ENCODE assay signal across 8 mouse cellular contexts in genomic region chrX:38189552-38190457, GRCm38 (mm10). TPM values are rescaled to one million over a fixed set of nuclear protein-coding genes. Genes with fewer than 3 reads are reported as not detected.
DNase-seq lines count a peak whose midpoint lies in the region; ATAC-seq and TF ChIP-seq lines count a peak whose summit lies in the region.

TSS of gene Zbtb33 (plus strand) at chrX:38189793.

- TF ChIP-seq CTCF in ES-Bruce4 (IDR thresholded peaks at IDR 0.05; ENCODE audit: low read depth, low read length): peak; percentile 45
- peak; percentile 70 for TF ChIP-seq CTCF in heart, postnatal 0 days (IDR thresholded peaks at IDR 0.05; ENCODE audit: low read depth)

- peak within 1 kb of the TSS; percentile 59 for H3K4me2 ChIP-seq in forebrain, embryonic 12.5 days
- H3K4me2 ChIP-seq in heart, postnatal 0 days (ENCODE audit: low read depth, low read length): peak within 1 kb of the TSS; percentile 69
- H3K4me2 ChIP-seq in liver, embryonic 15.5 days: peak within 1 kb of the TSS; percentile 67
- H3K4me2 ChIP-seq in neural tube, embryonic 11.5 days (ENCODE audit: low read depth): peak within 1 kb of the TSS; percentile 54
- peak within 1 kb of the TSS; percentile 62 for H3K4me2 ChIP-seq in stomach, embryonic 16.5 days (ENCODE audit: low read depth, low read length)

- H3K9ac ChIP-seq in ES-Bruce4 (ENCODE audit: low read depth, poor library complexity, severe bottlenecking): peak within 1 kb of the TSS; percentile 95
- H3K9ac ChIP-seq in forebrain, embryonic 12.5 days: peak within 1 kb of the TSS; percentile 78
- peak within 1 kb of the TSS; percentile 83 for H3K9ac ChIP-seq in heart, postnatal 0 days (replicated peaks; ENCODE audit: low read depth, low read length)
- H3K9ac ChIP-seq in liver, embryonic 15.5 days: peak within 1 kb of the TSS; percentile 71
- H3K9ac ChIP-seq in neural tube, embryonic 11.5 days (ENCODE audit: low read length): peak within 1 kb of the TSS; percentile 80
- H3K9ac ChIP-seq in stomach, embryonic 16.5 days (ENCODE audit: low read length): peak within 1 kb of the TSS; percentile 84

- no peak for TF ChIP-seq POLR2A in ES-Bruce4 (IDR thresholded peaks at IDR 0.05; ENCODE audit: insufficient read depth, low read length)

- no peak within 1 kb of the TSS for H3K27ac ChIP-seq in ES-Bruce4 (ENCODE audit: insufficient read depth, low read length)
- H3K27ac ChIP-seq in forebrain, embryonic 12.5 days: peak within 1 kb of the TSS; percentile 77
- peak within 1 kb of the TSS; percentile 94 for H3K27ac ChIP-seq in heart, postnatal 0 days (ENCODE audit: low read depth)
- H3K27ac ChIP-seq in liver, embryonic 15.5 days (replicated peaks): peak within 1 kb of the TSS; percentile 76
- peak within 1 kb of the TSS; percentile 75 for H3K27ac ChIP-seq in neural tube, embryonic 11.5 days (ENCODE audit: low read depth, low read length)
- peak within 1 kb of the TSS; percentile 87 for H3K27ac ChIP-seq in stomach, embryonic 16.5 days (ENCODE audit: low read length)

- H3K4me3 ChIP-seq in ES-Bruce4 (ENCODE audit: low read depth, low read length): peak within 1 kb of the TSS; percentile 86
- peak within 1 kb of the TSS; percentile 61 for H3K4me3 ChIP-seq in forebrain, embryonic 12.5 days (replicated peaks)
- peak within 1 kb of the TSS; percentile 78 for H3K4me3 ChIP-seq in heart, postnatal 0 days (ENCODE audit: low read depth, low read length)
- peak within 1 kb of the TSS; percentile 72 for H3K4me3 ChIP-seq in liver, embryonic 15.5 days (replicated peaks)
- H3K4me3 ChIP-seq in neural tube, embryonic 11.5 days (ENCODE audit: low read depth, low read length): peak within 1 kb of the TSS; percentile 55
- H3K4me3 ChIP-seq in stomach, embryonic 16.5 days (replicated peaks; ENCODE audit: low read length): peak within 1 kb of the TSS; percentile 63

- TF ChIP-seq EP300 in ES-Bruce4 (IDR thresholded peaks at IDR 0.05; ENCODE audit: insufficient read depth, low read depth, low read length): no peak
- no peak for TF ChIP-seq EP300 in heart, postnatal 0 days (IDR thresholded peaks at IDR 0.05; ENCODE audit: low read depth)

- WGBS in forebrain, embryonic 12.5 days: 14% methylated on average over 56 of the region's 72 CpGs
- WGBS in heart, postnatal 0 days: 19% methylated on average over 66 of the region's 72 CpGs
- WGBS in liver, embryonic 15.5 days (ENCODE audit: insufficient replicate concordance): 17% methylated on average over 71 of the region's 72 CpGs
- 17% methylated on average over 56 of the region's 72 CpGs for WGBS in neural tube, embryonic 11.5 days
- WGBS in stomach, embryonic 16.5 days: 15% methylated on average over 71 of the region's 72 CpGs

- H3K36me3 ChIP-seq in ES-Bruce4 (ENCODE audit: control insufficient read depth, insufficient read depth, low read length, poor library complexity, severe bottlenecking): no peaks in the 10 kb centered on the region; the same call in 1 of the 2 replicates
- H3K36me3 ChIP-seq in forebrain, embryonic 12.5 days (replicated peaks): peaks cover 8% of the 10 kb centered on the region
- H3K36me3 ChIP-seq in heart, postnatal 0 days (replicated peaks; ENCODE audit: control insufficient read depth, insufficient read depth, low read length): no peaks in the 10 kb centered on the region; the same call in 1 of the 2 replicates
- H3K36me3 ChIP-seq in liver, embryonic 15.5 days (replicated peaks): 0 out of 2 replicates have a peak, but pooled peaks cover 5% of the 10 kb centered on the region
- H3K36me3 ChIP-seq in neural tube, embryonic 11.5 days (ENCODE audit: control insufficient read depth, insufficient read depth, low read length): no peaks in the 10 kb centered on the region
- H3K36me3 ChIP-seq in stomach, embryonic 16.5 days (ENCODE audit: control insufficient read depth, insufficient read depth, low read length): no peaks in the 10 kb centered on the region

- peaks cover 2% of the 10 kb centered on the region for H3K4me1 ChIP-seq in ES-Bruce4 (ENCODE audit: control insufficient read depth, insufficient read depth, low read length)
- H3K4me1 ChIP-seq in forebrain, embryonic 12.5 days: peaks cover 5% of the 10 kb centered on the region; the same call in 1 of the 2 replicates
- no peaks in the 10 kb centered on the region for H3K4me1 ChIP-seq in heart, postnatal 0 days (ENCODE audit: control insufficient read depth, insufficient read depth)
- H3K4me1 ChIP-seq in liver, embryonic 15.5 days (replicated peaks): no peaks in the 10 kb centered on the region; the same call in 1 of the 2 replicates
- no peaks in the 10 kb centered on the region for H3K4me1 ChIP-seq in neural tube, embryonic 11.5 days (ENCODE audit: control insufficient read depth, insufficient read depth, low read length)
- H3K4me1 ChIP-seq in stomach, embryonic 16.5 days (ENCODE audit: control insufficient read depth, insufficient read depth, low read length): no peaks in the 10 kb centered on the region; the same call in 1 of the 2 replicates

- DNase-seq in c-Kit-positive CD71-positive TER-119-positive erythroid progenitor cells, embryonic 14.5 days (ENCODE audit: low spot score): peak; percentile 75
- peak; percentile 57 for DNase-seq in heart, postnatal 0 days (ENCODE audit: low spot score)
- peak; percentile 92 to 93 for DNase-seq in kidney, postnatal 4 days
- DNase-seq in neural tube, embryonic 11.5 days (ENCODE audit: low spot score): peak; percentile 91

- no peaks in the 10 kb centered on the region for H3K27me3 ChIP-seq in ES-Bruce4 (ENCODE audit: control insufficient read depth, insufficient read depth, low read length, poor library complexity, severe bottlenecking)
- no peaks in the 10 kb centered on the region for H3K27me3 ChIP-seq in forebrain, embryonic 12.5 days
- no peaks in the 10 kb centered on the region for H3K27me3 ChIP-seq in heart, postnatal 0 days (ENCODE audit: control insufficient read depth, insufficient read depth, low read length)
- H3K27me3 ChIP-seq in liver, embryonic 15.5 days: no peaks in the 10 kb centered on the region
- H3K27me3 ChIP-seq in neural tube, embryonic 11.5 days (ENCODE audit: control insufficient read depth, insufficient read depth, low read length): no peaks in the 10 kb centered on the region
- H3K27me3 ChIP-seq in stomach, embryonic 16.5 days (ENCODE audit: control insufficient read depth, insufficient read depth, low read length): no peaks in the 10 kb centered on the region

- peak; percentile 96 for ATAC-seq in forebrain, embryonic 12.5 days (ENCODE audit: low FRiP score)
- peak; percentile 96 for ATAC-seq in heart, postnatal 0 days (ENCODE audit: insufficient read depth, low read depth)
- peak; percentile 93 for ATAC-seq in liver, embryonic 15.5 days (ENCODE audit: insufficient read depth)
- ATAC-seq in neural tube, embryonic 11.5 days (ENCODE audit: insufficient read depth, low FRiP score, low TSS enrichment): peak; percentile 96
- peak; percentile 95 for ATAC-seq in stomach, embryonic 16.5 days (ENCODE audit: insufficient read depth, low FRiP score)

- H3K9me3 ChIP-seq in ES-Bruce4 (replicated peaks; ENCODE audit: control insufficient read depth, insufficient read depth, low read length, poor library complexity, severe bottlenecking): no peaks in the 10 kb centered on the region; the same call in 1 of the 2 replicates
- no peaks in the 10 kb centered on the region for H3K9me3 ChIP-seq in forebrain, embryonic 12.5 days
- H3K9me3 ChIP-seq in heart, postnatal 0 days (replicated peaks; ENCODE audit: control insufficient read depth, low read length): no peaks in the 10 kb centered on the region
- H3K9me3 ChIP-seq in liver, embryonic 15.5 days (replicated peaks): no peaks in the 10 kb centered on the region
- no peaks in the 10 kb centered on the region for H3K9me3 ChIP-seq in neural tube, embryonic 11.5 days (ENCODE audit: control insufficient read depth, low read length)
- no peaks in the 10 kb centered on the region for H3K9me3 ChIP-seq in stomach, embryonic 16.5 days (replicated peaks; ENCODE audit: control insufficient read depth, low read length)

RNA-seq across cellular contexts. Expression of gene Zbtb33, which starts in this region (rescaled TPM):
- 18.4 and 18.7 TPM in 2 replicates for polyA plus RNA-seq in ES-Bruce4 (2011; ENCODE audit: insufficient read depth, insufficient read length, low read depth, missing spikeins)
- polyA plus RNA-seq in forebrain, embryonic 12.5 days (2016; fragmentation: Nextera tagmentation; extraction: Ambion mirVana): 5.2 and 6.3 TPM in 2 replicates
- 13.0 and 14.1 TPM in 2 replicates for total RNA-seq in heart, postnatal 0 days (2014; rRNA removed; ENCODE audit: low replicate concordance)
- 1.5 and 1.6 TPM in 2 replicates for polyA plus RNA-seq in heart, postnatal 0 days (2015; fragmentation: Nextera tagmentation; extraction: Ambion mirVana)
- polyA plus RNA-seq in liver, embryonic 15.5 days (2015; fragmentation: Nextera tagmentation; extraction: Ambion mirVana): 0.79 and 1.2 TPM in 2 replicates
- 9.3 and 10.0 TPM in 2 replicates for polyA plus RNA-seq in neural tube, embryonic 11.5 days (2014; fragmentation: Nextera tagmentation; extraction: Ambion mirVana)
- 2.8 and 2.9 TPM in 2 replicates for polyA plus RNA-seq in stomach, embryonic 16.5 days (2015; fragmentation: Nextera tagmentation; extraction: Ambion mirVana)
